Mouse (Mus musculus) intestine, postnatal 0 days (tissue): ENCODE measurements around the gene Rngtt. TPM values are rescaled to one million over a fixed set of nuclear protein-coding genes. Genes with fewer than 3 reads are reported as not detected.
"Not testable (repeated sequence)": the region's sequence is repeated elsewhere in the genome, so short reads cannot be mapped to it uniquely, and the experiment has no call there.

ENCODE experiments used
- ATAC-seq: fragments of 200-750 bp; cut with Nextera tagmentation; 2 replicates; pipeline ENCODE4 v1.8.0; 2017; ENCODE audit warnings: mild to moderate bottlenecking, moderate TSS enrichment, moderate library complexity
- H3K27ac ChIP-seq: fragments of 300-500 bp; sonication (generic); 2 replicates; pipeline ENCODE4 v1.5.1; 2014; ENCODE audit warnings: mild to moderate bottlenecking, low read depth, low read length, moderate library complexity
- H3K27me3 ChIP-seq: fragments of 300-500 bp; sonication (generic); replicated peaks from 2 replicates; pipeline ENCODE4 v1.6.1; 2014; ENCODE audit warnings: low read length, mixed read lengths; ENCODE audit not compliant: control insufficient read depth, insufficient read depth
- H3K36me3 ChIP-seq: fragments of 300-500 bp; sonication (generic); 2 replicates; pipeline ENCODE4 v1.6.1; 2014; ENCODE audit warnings: mild to moderate bottlenecking, moderate library complexity; ENCODE audit not compliant: control insufficient read depth, insufficient read depth
- H3K4me1 ChIP-seq: fragments of 300-500 bp; sonication (generic); replicated peaks from 2 replicates; pipeline ENCODE4 v1.6.1; 2014; ENCODE audit warnings: antibody characterized with exemption, low read length, mixed read lengths; ENCODE audit not compliant: control insufficient read depth, insufficient read depth
- H3K4me2 ChIP-seq: fragments of 300-500 bp; sonication (generic); replicated peaks from 2 replicates; pipeline ENCODE4 v1.6.1; 2014; ENCODE audit warnings: low read depth, mild to moderate bottlenecking, moderate library complexity
- H3K4me3 ChIP-seq: fragments of 300-500 bp; sonication (generic); 2 replicates; pipeline ENCODE4 v1.5.1; 2014; ENCODE audit warnings: low read depth, low read length
- H3K9ac ChIP-seq: fragments of 300-500 bp; sonication (generic); 2 replicates; pipeline ENCODE4 v1.6.1; 2014; ENCODE audit warnings: mild to moderate bottlenecking, low read depth, low read length
- H3K9me3 ChIP-seq: fragments of 300-500 bp; sonication (generic); 2 replicates; pipeline ENCODE4 v1.6.1; 2016; ENCODE audit warnings: mixed run types; ENCODE audit not compliant: control insufficient read depth
- CTCF ChIP-seq: sonication (generic); IDR thresholded peaks from 2 replicates; pipeline ENCODE4 v1.5.1; 2016; ENCODE audit warnings: low read depth, mild to moderate bottlenecking, control low read depth, antibody characterized with exemption, moderate library complexity
- WGBS: fragments of 180-500 bp; shearing (Covaris S2); extraction: QIAGEN DNeasy Blood & Tissue Kit; methylation state at CpG from one replicate; pipeline ENCODE4 v1.1.7; 2014; 5-methylcytosine and 5-hydroxymethylcytosine counted together
- polyA plus RNA-seq: library from polyadenylated mRNA; unstranded; fragments of >200 nt; fragmentation: Nextera tagmentation; extraction: Ambion mirVana; gene quantifications from 2 replicates; pipeline ENCODE4 v1.2.1, GENCODE M21; 2015

Rngtt gene
- polyA plus RNA-seq, 1 experiment from 2014 or later: 7.7 TPM

GRCm38 (mm10) chr4:33289106-33289650 lies 20.9 kb upstream of the Rngtt start:
- no peak for TF ChIP-seq CTCF
- WGBS: 88% methylated on average over 12 of the region's 12 CpGs
- no peak for ATAC-seq
- no peak overlapping the region; the same call in 1 of the 2 replicates for H3K4me2 ChIP-seq
- H3K4me1 ChIP-seq: no peaks in the 10 kb centered on the region
- H3K9ac ChIP-seq: no peak overlapping the region
- no peaks in the 10 kb centered on the region for H3K9me3 ChIP-seq
- no peaks in the 10 kb centered on the region for H3K27me3 ChIP-seq
- no peaks in the 10 kb centered on the region for H3K36me3 ChIP-seq
- H3K4me3 ChIP-seq: no peak overlapping the region
- no peak overlapping the region for H3K27ac ChIP-seq

GRCm38 (mm10) chr4:33290002-33290401 lies 20.1 kb upstream of the Rngtt start, which contains the start of gene Pnrc1:
Gene Pnrc1, minus strand, starts transcription at chr4:33290163.
- Histone ChIP-seq H3K9ac (no peak within 1 kb of the TSS), H3K36me3 (no peaks in the 10 kb centered on the region), H3K9me3 (no peaks in the 10 kb centered on the region), H3K27me3 (no peaks in the 10 kb centered on the region), H3K4me1 (no peaks in the 10 kb centered on the region), H3K4me3 (no peak within 1 kb of the TSS), H3K4me2 (no peak within 1 kb of the TSS; the same call in none of the 2 replicates), H3K27ac (no peak within 1 kb of the TSS)
- no peak for TF ChIP-seq CTCF
- peak; percentile 61; the same call in 1 of the 2 replicates for ATAC-seq
- WGBS: 41% methylated on average over 3 of the region's 3 CpGs

- Histone ChIP-seq H3K27me3 (no peaks in the 10 kb centered on the region), H3K4me2 (no peak overlapping the region), H3K9ac (no peak overlapping the region), H3K27ac (no peak overlapping the region), H3K36me3 (no peaks in the 10 kb centered on the region), H3K4me1 (no peaks in the 10 kb centered on the region), H3K9me3 (no peaks in the 10 kb centered on the region), H3K4me3 (no peak overlapping the region)
- WGBS: 52% methylated on average over 4 of the region's 4 CpGs
- TF ChIP-seq CTCF: peak; percentile 59
- ATAC-seq: no peak
Measured at GRCm38 (mm10) chr4:33290878-33291277, 19.2 kb upstream of the Rngtt start.

- H3K4me1 ChIP-seq: no peaks in the 10 kb centered on the region
- 17% methylated on average over 16 of the region's 16 CpGs for WGBS
- TF ChIP-seq CTCF: peak; percentile 90
- ATAC-seq: no peak
- H3K36me3 ChIP-seq: no peaks in the 10 kb centered on the region
- no peaks in the 10 kb centered on the region for H3K9me3 ChIP-seq
- H3K27ac ChIP-seq: no peak overlapping the region
- H3K27me3 ChIP-seq: no peaks in the 10 kb centered on the region
- no peak overlapping the region for H3K9ac ChIP-seq
- peak overlapping the region; percentile 25 for H3K4me2 ChIP-seq
- no peak overlapping the region for H3K4me3 ChIP-seq
Measured at GRCm38 (mm10) chr4:33292409-33293370, 17.4 kb upstream of the Rngtt start.

GRCm38 (mm10) chr4:33300891-33301665 lies 9.0 kb upstream of the Rngtt start:
- H3K9me3 ChIP-seq, H3K27ac ChIP-seq, H3K27me3 ChIP-seq, ATAC-seq, H3K36me3 ChIP-seq, H3K4me3 ChIP-seq, H3K9ac ChIP-seq, H3K4me1 ChIP-seq, H3K4me2 ChIP-seq: not testable (repeated sequence)
- 89% methylated on average over 6 of the region's 6 CpGs for WGBS

GRCm38 (mm10) chr4:33303057-33303456 lies 7.1 kb upstream of the Rngtt start:
- Histone ChIP-seq H3K9ac (no peak overlapping the region), H3K36me3 (no peaks in the 10 kb centered on the region), H3K4me3 (no peak overlapping the region), H3K4me1 (no peaks in the 10 kb centered on the region), H3K27ac (no peak overlapping the region), H3K27me3 (no peaks in the 10 kb centered on the region), H3K4me2 (no peak overlapping the region), H3K9me3 (no peaks in the 10 kb centered on the region)
- ATAC-seq: no peak
- 100% methylated on average over 1 of the region's 1 CpGs for WGBS
- peak; percentile 14; the same call in 1 of the 2 replicates for TF ChIP-seq CTCF
